Mouse (Mus musculus): Measurements from ENCODE around the gene Pyroxd2.
"Not testable (repeated sequence)": the region's sequence is repeated elsewhere in the genome, so short reads cannot be mapped to it uniquely, and the experiment has no call there.

Pyroxd2 gene

DNA sequence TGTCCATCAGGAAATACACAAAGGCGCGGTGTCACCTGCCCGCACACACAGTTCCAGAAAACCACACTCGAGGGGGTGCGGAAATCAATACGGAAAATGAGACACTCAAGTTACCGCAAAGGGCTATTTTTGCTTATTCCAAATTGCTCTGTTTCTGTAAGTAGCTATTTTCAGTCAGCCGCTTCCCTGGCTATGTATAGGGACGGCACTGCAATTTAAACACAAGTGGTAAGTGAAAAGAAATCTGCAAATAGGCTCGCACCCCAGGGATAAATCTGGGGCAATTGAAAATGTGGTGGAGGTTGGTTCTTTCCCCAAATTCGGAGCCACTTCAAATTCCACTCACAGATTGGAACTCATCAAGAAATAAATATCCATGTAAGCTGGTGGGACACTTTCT lies 63.3 kb downstream of the Pyroxd2 start:
- no peak for DNase-seq (ENCODE audit: low spot score)

- DNase-seq (ENCODE audit: low spot score): not testable (repeated sequence)
Measured at GRCm38 (mm10) chr19:42682776-42683175, 69.8 kb downstream of the Pyroxd2 start.

GRCm38 (mm10) chr19:42678191-42678590 lies 74.4 kb downstream of the Pyroxd2 start:
- no peak for DNase-seq (ENCODE audit: low spot score)

- no peak for DNase-seq (ENCODE audit: low spot score)
Measured at GRCm38 (mm10) chr19:42677452-42677851, 75.1 kb downstream of the Pyroxd2 start.

DNA sequence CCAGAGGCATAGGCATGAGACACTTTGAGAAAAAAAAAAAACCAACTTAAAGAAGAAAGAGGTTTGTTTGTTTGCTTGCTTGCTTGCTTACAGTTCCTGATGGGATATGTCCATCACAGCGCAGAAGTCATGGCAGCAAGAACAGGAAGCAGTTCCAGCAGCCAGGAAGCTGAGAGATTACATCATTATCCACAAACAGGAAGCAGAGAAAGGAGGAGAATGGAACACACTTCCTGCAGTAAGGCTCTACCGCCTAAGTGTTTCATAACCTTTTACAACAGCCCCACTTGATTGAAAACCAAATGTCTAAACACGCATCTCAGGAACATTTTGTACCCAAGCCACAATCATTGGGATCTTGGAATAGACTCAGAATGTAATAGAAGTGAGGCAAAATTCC lies 75.6 kb downstream of the Pyroxd2 start:
- DNase-seq (ENCODE audit: low spot score): no peak
